Mouse (Mus musculus): Measurements from ENCODE around the gene Grid2ip.
A peak's percentile ranks its signal among the peaks of the same experiment; 100 is the strongest.
"Not testable (repeated sequence)": the region's sequence is repeated elsewhere in the genome, so short reads cannot be mapped to it uniquely, and the experiment has no call there.

Gene Grid2ip

GRCm38 (mm10) chr5:143363678-143364615 is 6.8 kb downstream of the Grid2ip start:
- no peak for DNase-seq (ENCODE audit: low read depth)

GRCm38 (mm10) chr5:143367931-143368330 is 10.8 kb downstream of the Grid2ip start:
- no peak for DNase-seq (ENCODE audit: low read depth)

- DNase-seq (ENCODE audit: low read depth) = no peak
Observed at GRCm38 (mm10) chr5:143369611-143370255, 12.6 kb downstream of the Grid2ip start.

- no peak for DNase-seq (ENCODE audit: low read depth)
Observed at GRCm38 (mm10) chr5:143370416-143371145, 13.4 kb downstream of the Grid2ip start.

GRCm38 (mm10) chr5:143371146-143371510 is 14.0 kb downstream of the Grid2ip start:
- DNase-seq (ENCODE audit: low read depth) = no peak

- no peak for DNase-seq (ENCODE audit: low read depth)
Observed at GRCm38 (mm10) chr5:143372818-143373217, 15.7 kb downstream of the Grid2ip start.

GRCm38 (mm10) chr5:143375242-143375641 is 18.1 kb downstream of the Grid2ip start:
- DNase-seq (ENCODE audit: low read depth) = no peak

GRCm38 (mm10) chr5:143376156-143376555 is 19.0 kb downstream of the Grid2ip start:
- DNase-seq (ENCODE audit: low read depth) = no peak

- no peak for DNase-seq (ENCODE audit: low read depth)
Observed at GRCm38 (mm10) chr5:143386797-143387621, 29.9 kb downstream of the Grid2ip start.

GRCm38 (mm10) chr5:143394184-143394583 is 37.0 kb downstream of the Grid2ip start:
- DNase-seq (ENCODE audit: low read depth) = no peak

- not testable (repeated sequence) for DNase-seq (ENCODE audit: low read depth)
Observed at GRCm38 (mm10) chr5:143394966-143395365, 37.8 kb downstream of the Grid2ip start.

- no peak for DNase-seq (ENCODE audit: low read depth)
Observed at GRCm38 (mm10) chr5:143395649-143396048, 38.5 kb downstream of the Grid2ip start.

- DNase-seq (ENCODE audit: low read depth) = no peak
Observed at GRCm38 (mm10) chr5:143400501-143400900, 43.4 kb downstream of the Grid2ip start.

GRCm38 (mm10) chr5:143401556-143401955 is 44.4 kb downstream of the Grid2ip start:
- no peak for DNase-seq (ENCODE audit: low read depth)

GRCm38 (mm10) chr5:143403221-143404147 is 46.3 kb downstream of the Grid2ip start, which contains the start of gene Kdelr2:
Kdelr2 (plus strand) TSS chr5:143403838.
- peak; percentile 67 for DNase-seq (ENCODE audit: low read depth)

- peak; percentile 14 for DNase-seq (ENCODE audit: low read depth)
Observed at GRCm38 (mm10) chr5:143404148-143404930, 47.2 kb downstream of the Grid2ip start.

- no peak for DNase-seq (ENCODE audit: low read depth)
Observed at GRCm38 (mm10) chr5:143405200-143405599, 48.1 kb downstream of the Grid2ip start.

- DNase-seq (ENCODE audit: low read depth) = no peak
Observed at GRCm38 (mm10) chr5:143406548-143406947, 49.4 kb downstream of the Grid2ip start.

GRCm38 (mm10) chr5:143409239-143409638 is 52.1 kb downstream of the Grid2ip start:
- no peak for DNase-seq (ENCODE audit: low read depth)

All from fibroblast of lung, adult 2 months (primary cell).